Mouse (Mus musculus) small intestine, adult 10 weeks (tissue): ENCODE data around the gene Ppp1r7. TPM values are rescaled to one million over a fixed set of nuclear protein-coding genes. Genes with fewer than 3 reads are reported as not detected.

Experiments
- polyA plus RNA-seq: library from polyadenylated mRNA; stranded (reverse); fragments of 350-450 nt; fragmentation: Illumina TruSeq; extraction: RNeasy Lipid Tissue Mini Kit (QIAGEN cat#74804); gene quantifications from one replicate; pipeline ENCODE4 v1.2.3, GENCODE M21; 2014; ENCODE audit warnings: low replicate concordance

The Ppp1r7 gene
- 78.4 TPM for polyA plus RNA-seq

GRCm38 (mm10) chr1:93342648-93343503 lies at the start of gene Ppp1r7, which contains the start of gene Pask:
Ppp1r7 (plus strand) TSS chr1:93342854.
Pask (minus strand) TSS chr1:93343482.

GRCm38 (mm10) chr1:93305581-93306337 lies 36.9 kb upstream of the Ppp1r7 start, which contains the start of gene Mterf4:
Mterf4 (minus strand) TSS chr1:93305915.

GRCm38 (mm10) chr1:93373665-93374064 lies 31.0 kb downstream of the Ppp1r7 start, which contains the start of gene Ano7:
Ano7 (plus strand) TSS chr1:93373930.

Other genes starting within 250 kb of the Ppp1r7 start
- not detected for gene Kif1a, start 240.9 kb upstream of the Ppp1r7 start, polyA plus RNA-seq
- gene Agxt, start 207.6 kb upstream of the Ppp1r7 start, polyA plus RNA-seq = not detected
- gene 2310007B03Rik, start 181.9 kb upstream of the Ppp1r7 start, polyA plus RNA-seq = 2.0 TPM
- gene Crocc2, start 174.1 kb upstream of the Ppp1r7 start, polyA plus RNA-seq = not detected
- 1.4 TPM for gene Sned1, start 107.0 kb upstream of the Ppp1r7 start, polyA plus RNA-seq
- 11.3 TPM for gene Mterf4, start 36.9 kb upstream of the Ppp1r7 start, polyA plus RNA-seq
- gene Pask, start 628 bp downstream of the Ppp1r7 start, polyA plus RNA-seq = 2.2 TPM
- 22.8 TPM for gene Ano7, start 31.1 kb downstream of the Ppp1r7 start, polyA plus RNA-seq
- gene Hdlbp, start 136.0 kb downstream of the Ppp1r7 start, polyA plus RNA-seq = 141 TPM
- gene Farp2, start 169.2 kb downstream of the Ppp1r7 start, polyA plus RNA-seq = 13.4 TPM